Mouse (Mus musculus): ENCODE data around the gene Neu2. TPM values are rescaled to one million over a fixed set of nuclear protein-coding genes. Genes with fewer than 3 reads are reported as not detected.

Neu2 gene
- polyA plus RNA-seq, 1 experiment from 2014 or later, result 0.56 TPM

GRCm38 (mm10) chr1:87525041-87525440 lies 15.4 kb downstream of the Neu2 start:
- no peak overlapping the region for H3K27ac ChIP-seq (ENCODE audit: low read length)
- H3K9ac ChIP-seq (replicated peaks; ENCODE audit: low read depth, low read length), result no peak overlapping the region
- H3K4me3 ChIP-seq (replicated peaks; ENCODE audit: low read length), result no peak overlapping the region
- no peaks in the 10 kb centered on the region for H3K36me3 ChIP-seq (ENCODE audit: control insufficient read depth, insufficient read depth)
- no peaks in the 10 kb centered on the region for H3K4me1 ChIP-seq (replicated peaks; ENCODE audit: control insufficient read depth, insufficient read depth, low read length)
- 90% methylated on average over 7 of the region's 7 CpGs for WGBS
- ATAC-seq, result no peak
- H3K9me3 ChIP-seq (ENCODE audit: control insufficient read depth, low read length), result no peaks in the 10 kb centered on the region
- H3K4me2 ChIP-seq (ENCODE audit: low read length), result no peak overlapping the region
- H3K27me3 ChIP-seq (replicated peaks; ENCODE audit: control insufficient read depth, insufficient read depth, low read length), result no peaks in the 10 kb centered on the region

GRCm38 (mm10) chr1:87527191-87527590 lies 17.5 kb downstream of the Neu2 start:
- H3K4me1 ChIP-seq (replicated peaks; ENCODE audit: control insufficient read depth, insufficient read depth, low read length), result no peaks in the 10 kb centered on the region
- ATAC-seq, result no peak
- H3K4me2 ChIP-seq (ENCODE audit: low read length), result no peak overlapping the region
- H3K9ac ChIP-seq (replicated peaks; ENCODE audit: low read depth, low read length), result no peak overlapping the region
- H3K36me3 ChIP-seq (ENCODE audit: control insufficient read depth, insufficient read depth), result no peaks in the 10 kb centered on the region
- H3K27me3 ChIP-seq (replicated peaks; ENCODE audit: control insufficient read depth, insufficient read depth, low read length), result no peaks in the 10 kb centered on the region
- no peak overlapping the region for H3K27ac ChIP-seq (ENCODE audit: low read length)
- WGBS, result 68% methylated on average over 9 of the region's 9 CpGs
- no peaks in the 10 kb centered on the region for H3K9me3 ChIP-seq (ENCODE audit: control insufficient read depth, low read length)
- no peak overlapping the region for H3K4me3 ChIP-seq (replicated peaks; ENCODE audit: low read length)

GRCm38 (mm10) chr1:87532346-87532745 lies 22.7 kb downstream of the Neu2 start:
- no peak overlapping the region for H3K4me3 ChIP-seq (replicated peaks; ENCODE audit: low read length)
- ATAC-seq, result no peak
- no peaks in the 10 kb centered on the region for H3K36me3 ChIP-seq (ENCODE audit: control insufficient read depth, insufficient read depth)
- WGBS, result 73% methylated on average over 4 of the region's 4 CpGs
- H3K4me2 ChIP-seq (ENCODE audit: low read length), result no peak overlapping the region
- no peak overlapping the region for H3K9ac ChIP-seq (replicated peaks; ENCODE audit: low read depth, low read length)
- H3K27me3 ChIP-seq (replicated peaks; ENCODE audit: control insufficient read depth, insufficient read depth, low read length), result no peaks in the 10 kb centered on the region
- no peak overlapping the region for H3K27ac ChIP-seq (ENCODE audit: low read length)
- H3K9me3 ChIP-seq (ENCODE audit: control insufficient read depth, low read length), result no peaks in the 10 kb centered on the region
- no peaks in the 10 kb centered on the region for H3K4me1 ChIP-seq (replicated peaks; ENCODE audit: control insufficient read depth, insufficient read depth, low read length)

GRCm38 (mm10) chr1:87534118-87534517 lies 24.4 kb downstream of the Neu2 start:
- WGBS, result 86% methylated on average over 3 of the region's 3 CpGs
- H3K27me3 ChIP-seq (replicated peaks; ENCODE audit: control insufficient read depth, insufficient read depth, low read length), result no peaks in the 10 kb centered on the region
- no peak for ATAC-seq

GRCm38 (mm10) chr1:87537008-87537407 lies 27.3 kb downstream of the Neu2 start:
- no peaks in the 10 kb centered on the region for H3K36me3 ChIP-seq (ENCODE audit: control insufficient read depth, insufficient read depth)
- ATAC-seq, result no peak
- no peaks in the 10 kb centered on the region for H3K4me1 ChIP-seq (replicated peaks; ENCODE audit: control insufficient read depth, insufficient read depth, low read length)
- 95% methylated on average over 1 of the region's 1 CpGs for WGBS
- no peaks in the 10 kb centered on the region for H3K9me3 ChIP-seq (ENCODE audit: control insufficient read depth, low read length)
- no peak overlapping the region for H3K4me2 ChIP-seq (ENCODE audit: low read length)
- no peak overlapping the region for H3K9ac ChIP-seq (replicated peaks; ENCODE audit: low read depth, low read length)
- H3K27ac ChIP-seq (ENCODE audit: low read length), result no peak overlapping the region
- no peak overlapping the region for H3K4me3 ChIP-seq (replicated peaks; ENCODE audit: low read length)
- H3K27me3 ChIP-seq (replicated peaks; ENCODE audit: control insufficient read depth, insufficient read depth, low read length), result no peaks in the 10 kb centered on the region

More at GRCm38 (mm10) chr1:87534118-87534517, 24.4 kb downstream of the Neu2 start:
- H3K27ac ChIP-seq (ENCODE audit: low read length), result no peak overlapping the region
- no peak overlapping the region for H3K4me2 ChIP-seq (ENCODE audit: low read length)
- no peak overlapping the region for H3K9ac ChIP-seq (replicated peaks; ENCODE audit: low read depth, low read length)
- no peaks in the 10 kb centered on the region for H3K9me3 ChIP-seq (ENCODE audit: control insufficient read depth, low read length)
- H3K4me1 ChIP-seq (replicated peaks; ENCODE audit: control insufficient read depth, insufficient read depth, low read length), result no peaks in the 10 kb centered on the region
- no peak overlapping the region for H3K4me3 ChIP-seq (replicated peaks; ENCODE audit: low read length)
- H3K36me3 ChIP-seq (ENCODE audit: control insufficient read depth, insufficient read depth), result no peaks in the 10 kb centered on the region

DNA sequence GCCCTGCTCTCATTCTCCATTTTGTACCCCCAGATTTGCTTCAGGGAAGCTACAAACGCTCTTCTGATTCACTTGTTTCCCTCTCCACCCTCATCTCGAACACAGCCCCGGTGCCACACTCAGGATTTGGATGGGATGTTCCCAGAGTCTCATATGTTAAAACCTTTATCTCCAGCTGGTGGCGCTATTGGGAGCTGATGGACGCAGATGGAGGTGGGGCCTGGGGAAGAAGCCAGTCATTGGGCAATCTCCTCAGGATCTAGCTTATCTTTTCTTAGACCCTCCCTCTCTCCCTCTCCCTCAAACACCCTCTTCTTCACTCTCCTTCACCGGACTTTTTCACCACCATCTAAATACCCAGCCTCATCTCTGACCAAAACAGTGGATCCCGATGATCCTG lies 31.9 kb downstream of the Neu2 start:
- ATAC-seq, result no peak
- Histone ChIP-seq H3K27me3 (replicated peaks; ENCODE audit: control insufficient read depth, insufficient read depth, low read length) (no peaks in the 10 kb centered on the region), H3K9me3 (ENCODE audit: control insufficient read depth, low read length) (no peaks in the 10 kb centered on the region), H3K27ac (ENCODE audit: low read length) (no peak overlapping the region), H3K36me3 (ENCODE audit: control insufficient read depth, insufficient read depth) (no peaks in the 10 kb centered on the region), H3K4me3 (replicated peaks; ENCODE audit: low read length) (no peak overlapping the region), H3K4me2 (ENCODE audit: low read length) (no peak overlapping the region), H3K9ac (replicated peaks; ENCODE audit: low read depth, low read length) (no peak overlapping the region), H3K4me1 (replicated peaks; ENCODE audit: control insufficient read depth, insufficient read depth, low read length) (no peaks in the 10 kb centered on the region)
- 38% methylated on average over 7 of the region's 7 CpGs for WGBS

- Histone ChIP-seq H3K27me3 (replicated peaks; ENCODE audit: control insufficient read depth, insufficient read depth, low read length) (no peaks in the 10 kb centered on the region), H3K36me3 (ENCODE audit: control insufficient read depth, insufficient read depth) (no peaks in the 10 kb centered on the region), H3K27ac (ENCODE audit: low read length) (no peak overlapping the region), H3K9ac (replicated peaks; ENCODE audit: low read depth, low read length) (no peak overlapping the region), H3K4me3 (replicated peaks; ENCODE audit: low read length) (no peak overlapping the region), H3K4me1 (replicated peaks; ENCODE audit: control insufficient read depth, insufficient read depth, low read length) (no peaks in the 10 kb centered on the region), H3K4me2 (ENCODE audit: low read length) (no peak overlapping the region), H3K9me3 (ENCODE audit: control insufficient read depth, low read length) (no peaks in the 10 kb centered on the region)
- 95% methylated on average over 3 of the region's 3 CpGs for WGBS
- ATAC-seq, result no peak
Observed at GRCm38 (mm10) chr1:87551008-87551407, 41.3 kb downstream of the Neu2 start.

DNA sequence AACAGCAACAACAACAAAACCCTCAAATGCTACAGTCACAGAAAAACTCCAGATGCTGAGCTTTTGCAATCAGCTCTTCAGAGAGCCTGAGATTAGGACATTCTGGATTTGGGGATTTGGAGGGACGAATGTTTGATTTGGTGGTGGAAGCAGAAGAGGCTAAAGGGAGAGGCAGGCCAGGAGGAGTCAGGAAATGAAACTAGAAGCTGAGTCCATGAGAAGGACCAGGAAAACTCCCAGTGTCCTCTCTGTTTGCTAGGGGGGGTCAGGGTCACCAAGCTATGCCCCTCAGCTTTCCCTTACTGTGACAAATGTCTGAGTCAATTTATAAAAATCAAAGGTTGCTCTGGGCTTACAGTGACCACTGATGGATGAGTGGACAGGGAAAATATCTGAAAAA lies 43.9 kb downstream of the Neu2 start:
- H3K9me3 ChIP-seq (ENCODE audit: control insufficient read depth, low read length), result no peaks in the 10 kb centered on the region
- H3K27ac ChIP-seq (ENCODE audit: low read length), result no peak overlapping the region
- ATAC-seq, result no peak
- H3K4me2 ChIP-seq (ENCODE audit: low read length), result no peak overlapping the region
- WGBS, result 95% methylated on average over 1 of the region's 1 CpGs
- no peaks in the 10 kb centered on the region for H3K4me1 ChIP-seq (replicated peaks; ENCODE audit: control insufficient read depth, insufficient read depth, low read length)
- H3K4me3 ChIP-seq (replicated peaks; ENCODE audit: low read length), result no peak overlapping the region
- H3K27me3 ChIP-seq (replicated peaks; ENCODE audit: control insufficient read depth, insufficient read depth, low read length), result no peaks in the 10 kb centered on the region
- no peak overlapping the region for H3K9ac ChIP-seq (replicated peaks; ENCODE audit: low read depth, low read length)
- H3K36me3 ChIP-seq (ENCODE audit: control insufficient read depth, insufficient read depth), result no peaks in the 10 kb centered on the region

DNA sequence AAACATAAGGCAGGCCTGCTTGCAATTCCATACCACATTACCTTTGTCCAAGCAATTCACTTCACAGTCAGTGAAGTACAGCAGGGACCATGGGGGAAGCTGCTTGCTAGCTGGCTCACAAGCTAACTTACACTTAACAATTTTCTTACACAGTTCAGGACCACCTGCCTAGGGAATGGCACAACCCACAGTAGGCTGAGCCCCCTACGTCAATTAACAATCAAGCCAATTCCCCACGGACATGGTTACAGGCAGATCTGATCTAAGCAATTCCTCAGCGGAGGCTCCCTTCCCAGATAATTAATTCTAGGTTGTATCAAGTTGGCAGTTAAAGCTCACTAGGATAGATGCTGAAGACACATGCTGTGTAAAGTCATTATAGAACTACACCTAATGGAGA lies 53.3 kb downstream of the Neu2 start:
- ATAC-seq, result no peak; the same call in 1 of the 2 replicates
- Histone ChIP-seq H3K9ac (replicated peaks; ENCODE audit: low read depth, low read length) (no peak overlapping the region), H3K27ac (ENCODE audit: low read length) (no peak overlapping the region), H3K27me3 (replicated peaks; ENCODE audit: control insufficient read depth, insufficient read depth, low read length) (no peaks in the 10 kb centered on the region), H3K4me1 (replicated peaks; ENCODE audit: control insufficient read depth, insufficient read depth, low read length) (no peaks in the 10 kb centered on the region), H3K36me3 (ENCODE audit: control insufficient read depth, insufficient read depth) (no peaks in the 10 kb centered on the region), H3K4me3 (replicated peaks; ENCODE audit: low read length) (no peak overlapping the region), H3K4me2 (ENCODE audit: low read length) (no peak overlapping the region), H3K9me3 (ENCODE audit: control insufficient read depth, low read length) (no peaks in the 10 kb centered on the region)
- WGBS, result 53% methylated on average over 3 of the region's 3 CpGs

GRCm38 (mm10) chr1:87565760-87566159 lies 56.1 kb downstream of the Neu2 start:
- 86% methylated on average over 8 of the region's 8 CpGs for WGBS
- H3K4me1 ChIP-seq (replicated peaks; ENCODE audit: control insufficient read depth, insufficient read depth, low read length), result no peaks in the 10 kb centered on the region
- no peak for ATAC-seq
- H3K9ac ChIP-seq (replicated peaks; ENCODE audit: low read depth, low read length), result no peak overlapping the region
- H3K27me3 ChIP-seq (replicated peaks; ENCODE audit: control insufficient read depth, insufficient read depth, low read length), result no peaks in the 10 kb centered on the region
- no peak overlapping the region for H3K4me3 ChIP-seq (replicated peaks; ENCODE audit: low read length)
- no peak overlapping the region for H3K4me2 ChIP-seq (ENCODE audit: low read length)
- H3K27ac ChIP-seq (ENCODE audit: low read length), result no peak overlapping the region
- no peaks in the 10 kb centered on the region for H3K36me3 ChIP-seq (ENCODE audit: control insufficient read depth, insufficient read depth)
- H3K9me3 ChIP-seq (ENCODE audit: control insufficient read depth, low read length), result no peaks in the 10 kb centered on the region
